Mouse (Mus musculus): ENCODE measurements around the gene Acp7. TPM values are rescaled to one million over a fixed set of nuclear protein-coding genes. Genes with fewer than 3 reads are reported as not detected.

The Acp7 gene
- polyA plus RNA-seq, 2 experiments from 2014 or later, result not detected

GRCm38 (mm10) chr7:28575597-28575996, 55.5 kb downstream of the Acp7 start:
- ATAC-seq, result no peak

GRCm38 (mm10) chr7:28573236-28573635, 57.9 kb downstream of the Acp7 start:
- no peak for ATAC-seq

GRCm38 (mm10) chr7:28572689-28573088, 58.4 kb downstream of the Acp7 start:
- ATAC-seq, result no peak

- no peak for ATAC-seq
Observed at GRCm38 (mm10) chr7:28570982-28571682, 60.0 kb downstream of the Acp7 start.

GRCm38 (mm10) chr7:28570291-28570981, 60.7 kb downstream of the Acp7 start:
- ATAC-seq, result no peak

GRCm38 (mm10) chr7:28568253-28568652, 62.9 kb downstream of the Acp7 start:
- no peak for ATAC-seq

GRCm38 (mm10) chr7:28567539-28567938, 63.6 kb downstream of the Acp7 start:
- ATAC-seq, result no peak

GRCm38 (mm10) chr7:28565407-28565806, 65.7 kb downstream of the Acp7 start:
- ATAC-seq, result no peak

GRCm38 (mm10) chr7:28562951-28563350, 68.2 kb downstream of the Acp7 start:
- ATAC-seq, result no peak

- ATAC-seq, result no peak
Observed at GRCm38 (mm10) chr7:28562371-28562770, 68.8 kb downstream of the Acp7 start.

GRCm38 (mm10) chr7:28561967-28562366, 69.2 kb downstream of the Acp7 start:
- no peak for ATAC-seq

GRCm38 (mm10) chr7:28560856-28561255, 70.3 kb downstream of the Acp7 start:
- ATAC-seq, result no peak

GRCm38 (mm10) chr7:28558486-28558885, 72.6 kb downstream of the Acp7 start:
- ATAC-seq, result no peak

GRCm38 (mm10) chr7:28557708-28558107, 73.4 kb downstream of the Acp7 start:
- ATAC-seq, result no peak

Other genes starting within 250 kb of the Acp7 start
- 10 to 100 TPM; 29.7 to 30.6 TPM for gene Med29, start 238.6 kb downstream of the Acp7 start, polyA plus RNA-seq (2017; shearing (Covaris generic))
- 10 to 100 TPM; 49.2 to 65.4 TPM for gene Paf1, start 238.4 kb downstream of the Acp7 start, polyA plus RNA-seq (2017; shearing (Covaris generic))
- gene Gmfg, start 193.9 kb downstream of the Acp7 start, polyA plus RNA-seq (2017; shearing (Covaris generic)), result 100 to 1,000 TPM; 694 to 773 TPM
- not detected for gene Lrfn1, start 179.4 kb downstream of the Acp7 start, polyA plus RNA-seq (2017; shearing (Covaris generic))
- not detected for gene Ifnl2, start 120.9 kb downstream of the Acp7 start, polyA plus RNA-seq (2017; shearing (Covaris generic))
- gene Ifnl3, start 108.5 kb downstream of the Acp7 start, polyA plus RNA-seq (2017; shearing (Covaris generic)), result not detected
- not detected for gene Sycn, start 90.4 kb downstream of the Acp7 start, polyA plus RNA-seq (2017; shearing (Covaris generic))
- not detected for gene Nccrp1, start 84.1 kb downstream of the Acp7 start, polyA plus RNA-seq (2017; shearing (Covaris generic))
- gene Samd4b, start 33.2 kb downstream of the Acp7 start, polyA plus RNA-seq (2017; shearing (Covaris generic)), result 1 to 10 TPM; 6.2 to 7.4 TPM
- gene Pak4, start 33.1 kb downstream of the Acp7 start, polyA plus RNA-seq (2017; shearing (Covaris generic)), result 1 to 10 TPM; 2.3 to 2.8 TPM
- gene Fbxo27, start 61.5 kb upstream of the Acp7 start, polyA plus RNA-seq (2017; shearing (Covaris generic)), result 1 to 10 TPM; 1.1 to 2.9 TPM
- gene Fbxo17, start 85.5 kb upstream of the Acp7 start, polyA plus RNA-seq (2017; shearing (Covaris generic)), result 10 to 100 TPM in 1 of 2 experiments, 1 to 10 TPM in 1; 8.3 to 10.9 TPM
- 10 to 100 TPM; 71.9 to 75.7 TPM for gene Mrps12, start 110.5 kb upstream of the Acp7 start, polyA plus RNA-seq (2017; shearing (Covaris generic))
- gene Sars2, start 110.7 kb upstream of the Acp7 start, polyA plus RNA-seq (2017; shearing (Covaris generic)), result 10 to 100 TPM in 1 of 2 experiments, 1 to 10 TPM in 1; 8.9 to 13.0 TPM
- gene Ccer2, start 124.8 kb upstream of the Acp7 start, polyA plus RNA-seq (2017; shearing (Covaris generic)), result not detected
- gene Sirt2, start 135.4 kb upstream of the Acp7 start, polyA plus RNA-seq (2017; shearing (Covaris generic)), result 100 to 1,000 TPM in 1 of 2 experiments, 10 to 100 TPM in 1; 82.3 to 103 TPM
- 10 to 100 TPM; 56.4 to 78.9 TPM for gene Nfkbib, start 136.2 kb upstream of the Acp7 start, polyA plus RNA-seq (2017; shearing (Covaris generic))
- gene Rinl, start 157.6 kb upstream of the Acp7 start, polyA plus RNA-seq (2017; shearing (Covaris generic)), result 100 to 1,000 TPM; 199 to 272 TPM
- gene Hnrnpl, start 177.2 kb upstream of the Acp7 start, polyA plus RNA-seq (2017; shearing (Covaris generic)), result 100 to 1,000 TPM; 153 to 344 TPM
- gene Ech1, start 193.9 kb upstream of the Acp7 start, polyA plus RNA-seq (2017; shearing (Covaris generic)), result 100 to 1,000 TPM; 192 to 199 TPM
- 10 to 100 TPM; 20.1 to 27.2 TPM for gene Lgals4, start 202.5 kb upstream of the Acp7 start, polyA plus RNA-seq (2017; shearing (Covaris generic))
- 1 to 10 TPM; 2.5 to 2.8 TPM for gene Lgals7, start 232.5 kb upstream of the Acp7 start, polyA plus RNA-seq (2017; shearing (Covaris generic))